Mouse (Mus musculus) neural tube, embryonic 11.5 days (tissue): ENCODE measurements around the gene Ap1g1. TPM values are rescaled to one million over a fixed set of nuclear protein-coding genes. Genes with fewer than 3 reads are reported as not detected.

Experiments used
- ATAC-seq: fragments of 200-750 bp; cut with Nextera tagmentation; 2 replicates; pipeline ENCODE4 v1.8.0; 2017; ENCODE audit warnings: moderate number of reproducible peaks, mild to moderate bottlenecking, moderate TSS enrichment, moderate library complexity; ENCODE audit not compliant: insufficient read depth, low FRiP score, low TSS enrichment
- DNase-seq: peaks from one replicate; pipeline ENCODE4 v3.0.0-alpha.2; 2015; ENCODE audit warnings: low spot score
- H3K27ac ChIP-seq: fragments of 300-500 bp; sonication (generic); 2 replicates; pipeline ENCODE4 v1.5.1; 2014; ENCODE audit warnings: low read depth, mild to moderate bottlenecking, low read length
- H3K27me3 ChIP-seq: fragments of 300-500 bp; sonication (generic); 2 replicates; pipeline ENCODE4 v1.6.1; 2014; ENCODE audit warnings: mild to moderate bottlenecking, low read length, mixed read lengths; ENCODE audit not compliant: control insufficient read depth, insufficient read depth
- H3K36me3 ChIP-seq: fragments of 300-500 bp; sonication (generic); 2 replicates; pipeline ENCODE4 v1.6.1; 2014; ENCODE audit warnings: mild to moderate bottlenecking, low read length, moderate library complexity, mixed read lengths; ENCODE audit not compliant: control insufficient read depth, insufficient read depth
- H3K4me1 ChIP-seq: fragments of 300-500 bp; sonication (generic); 2 replicates; pipeline ENCODE4 v1.6.1; 2014; ENCODE audit warnings: low read length, mixed read lengths; ENCODE audit not compliant: control insufficient read depth, insufficient read depth
- H3K4me2 ChIP-seq: fragments of 300-500 bp; sonication (generic); 2 replicates; pipeline ENCODE4 v1.6.1; 2014; ENCODE audit warnings: low read depth, mild to moderate bottlenecking, moderate library complexity
- H3K4me3 ChIP-seq: fragments of 300-500 bp; sonication (generic); 2 replicates; pipeline ENCODE4 v1.5.1; 2014; ENCODE audit warnings: low read depth, low read length
- H3K9ac ChIP-seq: fragments of 300-500 bp; sonication (generic); 2 replicates; pipeline ENCODE4 v1.6.1; 2014; ENCODE audit warnings: mild to moderate bottlenecking, low read length
- H3K9me3 ChIP-seq: fragments of 300-500 bp; sonication (generic); 2 replicates; pipeline ENCODE4 v1.6.1; 2016; ENCODE audit warnings: low read length; ENCODE audit not compliant: control insufficient read depth
- WGBS: fragments of 180-500 bp; shearing (Covaris S2); extraction: QIAGEN DNeasy Blood & Tissue Kit; methylation state at CpG from one replicate; pipeline ENCODE4 v1.1.7; 2014; 5-methylcytosine and 5-hydroxymethylcytosine counted together
- polyA plus RNA-seq: library from polyadenylated mRNA; unstranded; fragments of >200 nt; fragmentation: Nextera tagmentation; extraction: Ambion mirVana; gene quantifications from 2 replicates; pipeline ENCODE4 v1.2.1, GENCODE M21; 2014

Ap1g1 gene
- polyA plus RNA-seq, 1 experiment from 2014 or later = 52.1 TPM

- Histone ChIP-seq H3K36me3 (no peaks in the 10 kb centered on the region; the same call in 1 of the 2 replicates), H3K4me3 (no peak overlapping the region), H3K27ac (no peak overlapping the region), H3K4me1 (no peaks in the 10 kb centered on the region), H3K27me3 (no peaks in the 10 kb centered on the region), H3K9ac (no peak overlapping the region), H3K4me2 (no peak overlapping the region), H3K9me3 (no peaks in the 10 kb centered on the region)
- ATAC-seq (no peak), DNase-seq (no peak)
These were observed 106.9 kb downstream of the Ap1g1 start for GRCm38 (mm10) chr8:109885294-109885693.

- H3K27me3 ChIP-seq = no peaks in the 10 kb centered on the region
- H3K9ac ChIP-seq = no peak overlapping the region
- no peaks in the 10 kb centered on the region for H3K36me3 ChIP-seq
- ATAC-seq = no peak
- no peaks in the 10 kb centered on the region for H3K4me1 ChIP-seq
- DNase-seq = no peak
- no peak overlapping the region for H3K4me3 ChIP-seq
- H3K9me3 ChIP-seq = no peaks in the 10 kb centered on the region
- H3K27ac ChIP-seq = no peak overlapping the region
- 93% methylated on average over 1 of the region's 1 CpGs for WGBS
- H3K4me2 ChIP-seq = no peak overlapping the region
These were observed 110.9 kb downstream of the Ap1g1 start for GRCm38 (mm10) chr8:109889211-109889610.

- no peak overlapping the region for H3K9ac ChIP-seq
- H3K9me3 ChIP-seq = no peaks in the 10 kb centered on the region
- H3K27me3 ChIP-seq = no peaks in the 10 kb centered on the region
- H3K4me2 ChIP-seq = no peak overlapping the region
- H3K27ac ChIP-seq = no peak overlapping the region
- no peaks in the 10 kb centered on the region for H3K4me1 ChIP-seq
- 94% methylated on average over 3 of the region's 3 CpGs for WGBS
- ATAC-seq = no peak
- H3K4me3 ChIP-seq = no peak overlapping the region
- no peaks in the 10 kb centered on the region for H3K36me3 ChIP-seq
- DNase-seq = no peak
These were observed 112.6 kb downstream of the Ap1g1 start for GRCm38 (mm10) chr8:109890794-109891585.

GRCm38 (mm10) chr8:109894636-109895035 is 116.3 kb downstream of the Ap1g1 start:
- no peak overlapping the region for H3K9ac ChIP-seq
- H3K4me2 ChIP-seq = no peak overlapping the region
- no peak overlapping the region for H3K4me3 ChIP-seq
- H3K36me3 ChIP-seq = no peaks in the 10 kb centered on the region
- no peak for DNase-seq
- H3K4me1 ChIP-seq = no peaks in the 10 kb centered on the region
- no peaks in the 10 kb centered on the region for H3K9me3 ChIP-seq
- H3K27me3 ChIP-seq = no peaks in the 10 kb centered on the region
- ATAC-seq = no peak
- H3K27ac ChIP-seq = no peak overlapping the region
- WGBS = 86% methylated on average over 1 of the region's 1 CpGs

DNA sequence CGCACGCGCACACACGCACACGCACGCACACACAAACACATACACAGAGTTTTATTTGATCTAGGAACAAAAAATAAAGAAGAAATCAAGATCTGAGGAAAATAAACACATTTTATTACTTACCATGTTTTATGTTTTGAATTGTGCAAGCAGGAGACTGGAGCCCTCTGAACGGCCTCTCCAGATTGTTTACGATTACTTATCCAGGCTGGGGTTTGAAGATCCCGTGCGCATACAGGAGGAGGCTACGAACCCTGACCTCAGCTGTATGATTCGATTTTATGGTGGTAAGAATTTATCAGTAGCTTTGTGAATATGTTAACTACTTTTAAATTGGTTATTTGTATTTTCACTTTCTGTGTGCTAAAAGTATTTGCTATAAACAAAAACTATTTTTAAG is 117.0 kb downstream of the Ap1g1 start:
- Histone ChIP-seq H3K27ac (no peak overlapping the region), H3K36me3 (no peaks in the 10 kb centered on the region), H3K27me3 (no peaks in the 10 kb centered on the region), H3K4me3 (no peak overlapping the region), H3K9ac (no peak overlapping the region), H3K4me1 (no peaks in the 10 kb centered on the region), H3K4me2 (no peak overlapping the region), H3K9me3 (no peaks in the 10 kb centered on the region)
- WGBS = 86% methylated on average over 12 of the region's 12 CpGs
- DNase-seq = no peak
- ATAC-seq = no peak

- Histone ChIP-seq H3K4me1 (no peaks in the 10 kb centered on the region), H3K4me3 (no peak overlapping the region), H3K4me2 (no peak overlapping the region), H3K9ac (no peak overlapping the region), H3K9me3 (no peaks in the 10 kb centered on the region), H3K27me3 (no peaks in the 10 kb centered on the region), H3K36me3 (peaks cover 2% of the 10 kb centered on the region; the same call in 1 of the 2 replicates), H3K27ac (no peak overlapping the region)
- ATAC-seq (no peak), DNase-seq (no peak)
These were observed 124.0 kb downstream of the Ap1g1 start for GRCm38 (mm10) chr8:109902379-109902778.

DNA sequence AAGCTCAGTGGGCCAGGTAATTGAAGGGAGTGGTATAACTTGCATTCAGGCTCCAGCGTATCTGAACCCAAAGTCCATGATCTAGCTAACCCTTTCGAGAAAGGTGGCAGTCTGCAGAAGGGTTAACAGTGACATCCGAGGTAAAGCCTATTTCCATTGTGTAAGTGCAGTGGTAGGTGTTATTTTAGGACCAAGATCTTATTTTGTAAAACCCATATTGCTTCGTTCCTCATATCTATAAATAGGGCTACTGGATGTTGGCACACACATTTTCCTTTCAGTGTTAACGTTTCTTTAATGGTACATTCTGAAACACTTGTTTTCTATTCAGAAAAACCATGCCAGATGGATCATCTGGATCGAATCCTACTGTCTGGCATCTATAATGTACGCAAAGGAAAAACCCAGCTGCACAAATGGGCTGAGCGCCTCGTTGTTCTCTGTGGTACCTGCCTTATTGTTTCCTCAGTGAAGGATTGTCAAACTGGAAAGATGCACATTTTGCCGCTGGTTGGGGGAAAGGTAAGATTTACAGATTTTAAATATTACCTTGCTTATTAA is 125.6 kb downstream of the Ap1g1 start:
- H3K9me3 ChIP-seq = no peaks in the 10 kb centered on the region
- no peak for DNase-seq
- no peak overlapping the region for H3K9ac ChIP-seq
- no peak overlapping the region for H3K27ac ChIP-seq
- peaks cover 2% of the 10 kb centered on the region; the same call in 1 of the 2 replicates for H3K36me3 ChIP-seq
- ATAC-seq = no peak
- H3K27me3 ChIP-seq = no peaks in the 10 kb centered on the region
- no peak overlapping the region for H3K4me2 ChIP-seq
- no peaks in the 10 kb centered on the region for H3K4me1 ChIP-seq
- no peak overlapping the region for H3K4me3 ChIP-seq
- WGBS = 90% methylated on average over 10 of the region's 10 CpGs

- H3K36me3 ChIP-seq = peaks cover 2% of the 10 kb centered on the region; the same call in 1 of the 2 replicates
- no peak for ATAC-seq
- no peak overlapping the region for H3K4me2 ChIP-seq
- 89% methylated on average over 1 of the region's 1 CpGs for WGBS
- no peak overlapping the region for H3K4me3 ChIP-seq
- no peaks in the 10 kb centered on the region for H3K27me3 ChIP-seq
- DNase-seq = no peak
- H3K9ac ChIP-seq = no peak overlapping the region
- no peaks in the 10 kb centered on the region for H3K4me1 ChIP-seq
- H3K27ac ChIP-seq = no peak overlapping the region
- no peaks in the 10 kb centered on the region for H3K9me3 ChIP-seq
These were observed 126.7 kb downstream of the Ap1g1 start for GRCm38 (mm10) chr8:109904928-109905668.
